Mouse (Mus musculus) T-helper 2 cell (primary cell): ENCODE data around the gene Thbs3.

ENCODE experiments used
- in situ Hi-C: fragments of 300-600 bp; cut with MboI, MseI; formaldehyde crosslinking; loops from one replicate; pipeline ENCODE4 v1.15.1; 2025; ENCODE audit warnings: high pct_unique_total_duplicates

The Thbs3 gene

DNA sequence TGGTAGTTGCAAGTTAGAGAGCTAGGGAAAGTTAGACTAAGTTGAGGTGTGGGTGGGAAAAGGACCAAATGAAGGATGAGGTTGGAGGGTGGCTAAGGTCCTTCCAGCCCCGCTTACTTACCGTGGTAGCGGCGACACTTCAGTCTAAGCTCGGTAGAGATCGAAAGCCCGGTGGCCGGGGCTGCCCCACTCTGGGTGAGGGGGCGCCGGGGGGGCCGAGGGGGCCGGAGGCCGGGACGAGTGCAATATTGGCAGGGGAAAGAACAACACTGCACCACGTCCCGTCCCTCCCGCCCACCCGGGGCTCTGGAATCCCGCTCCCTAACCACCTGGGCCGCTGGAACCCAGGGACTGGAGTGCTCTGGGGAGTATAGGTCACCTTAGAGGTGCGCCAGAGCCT is 11.9 kb downstream of the Thbs3 start, which contains the start of gene Mtx1:
TSS of gene Mtx1 (minus strand) at position 189 of the 400 bp plus-strand sequence.
- in situ Hi-C loops, result no loop called here

DNA sequence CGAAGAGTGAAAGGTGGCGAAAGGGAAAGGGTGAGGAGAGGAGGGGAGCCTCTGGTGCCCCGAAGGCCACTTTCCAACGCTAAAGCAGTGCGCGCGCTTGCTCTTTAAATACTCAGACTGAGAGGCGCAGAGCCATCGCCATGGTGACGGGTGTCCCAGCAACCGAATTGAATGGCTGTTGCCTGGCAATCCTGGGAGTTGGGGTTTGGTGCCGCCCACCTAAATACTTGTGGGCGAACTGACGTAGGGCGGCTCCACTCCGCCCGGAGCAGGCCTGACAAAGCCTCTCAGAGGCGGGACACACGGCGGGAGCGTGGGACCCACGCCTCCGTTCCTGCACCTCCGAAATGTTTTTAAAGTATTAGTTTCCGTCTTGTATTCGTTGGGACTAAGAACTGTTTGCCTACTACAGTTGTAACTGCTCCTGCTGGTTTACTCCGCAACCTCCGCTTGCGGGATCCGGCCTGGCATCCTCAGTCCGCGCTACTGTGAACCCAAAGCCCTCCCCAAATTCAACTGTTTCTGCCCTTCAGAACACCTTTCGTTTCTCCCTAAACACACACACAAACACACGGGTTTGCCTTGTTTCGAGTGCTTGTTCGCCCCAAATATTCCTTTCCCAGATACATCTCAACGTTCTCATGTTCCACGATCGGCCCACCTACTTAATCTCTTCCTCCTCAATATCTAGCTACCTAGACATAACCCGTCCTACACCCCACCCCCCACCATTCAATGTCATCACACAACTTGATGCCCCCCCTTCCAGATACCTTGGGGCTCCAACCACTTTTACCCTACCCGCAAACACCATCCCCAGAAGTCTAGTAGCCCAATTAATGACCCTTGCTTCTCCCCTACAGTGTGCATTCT is 12.6 kb downstream of the Thbs3 start:
- in situ Hi-C loops, result no loop called here

DNA sequence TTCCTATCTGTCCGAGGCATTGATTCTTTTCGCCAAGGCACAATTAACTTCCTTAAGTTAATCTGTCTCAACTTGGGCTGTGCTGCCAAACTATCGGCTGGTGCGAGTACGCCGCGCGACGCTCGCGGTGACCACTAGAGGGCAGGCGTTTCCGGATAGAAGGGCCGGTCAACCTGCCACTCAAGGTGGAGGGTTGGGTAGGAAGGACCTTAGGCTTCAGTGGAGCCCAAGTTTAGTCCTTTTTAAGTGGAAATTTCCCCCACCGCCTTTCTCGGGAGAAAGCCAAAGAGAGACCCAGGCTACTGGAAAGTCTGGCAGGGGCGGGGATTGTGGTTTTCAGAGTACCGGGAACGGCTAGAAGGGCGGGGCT is 13.2 kb downstream of the Thbs3 start:
- in situ Hi-C loops, result no loop called here

DNA sequence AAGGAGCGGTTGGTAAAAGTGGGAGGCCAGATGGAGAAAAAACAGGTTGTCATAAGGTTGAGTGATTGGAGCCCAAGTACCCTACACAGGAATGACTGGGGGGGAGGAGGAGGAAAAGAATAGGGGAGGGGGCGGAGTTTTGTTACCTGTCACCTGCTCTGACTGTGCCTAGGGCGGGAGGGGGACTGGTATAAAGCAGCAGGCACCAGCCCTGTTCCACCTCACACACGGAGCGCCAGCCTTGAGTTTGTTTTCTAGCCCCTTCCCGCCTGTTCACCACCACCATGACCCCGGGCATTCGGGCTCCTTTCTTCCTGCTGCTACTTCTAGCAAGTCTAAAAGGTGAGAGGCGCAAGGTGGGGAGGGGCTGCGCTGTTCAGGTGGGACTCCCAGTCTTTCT is 13.9 kb downstream of the Thbs3 start, which contains the start of gene Muc1:
TSS of gene Muc1 (plus strand) at position 222 of the 400 bp plus-strand sequence.
- in situ Hi-C loops, result no loop called here

- in situ Hi-C loops, result no loop called here
Observed at GRCm38 (mm10) chr3:89229276-89229675, 14.3 kb downstream of the Thbs3 start.

GRCm38 (mm10) chr3:89230561-89230960 is 15.6 kb downstream of the Thbs3 start:
- in situ Hi-C loops, result no loop called here

DNA sequence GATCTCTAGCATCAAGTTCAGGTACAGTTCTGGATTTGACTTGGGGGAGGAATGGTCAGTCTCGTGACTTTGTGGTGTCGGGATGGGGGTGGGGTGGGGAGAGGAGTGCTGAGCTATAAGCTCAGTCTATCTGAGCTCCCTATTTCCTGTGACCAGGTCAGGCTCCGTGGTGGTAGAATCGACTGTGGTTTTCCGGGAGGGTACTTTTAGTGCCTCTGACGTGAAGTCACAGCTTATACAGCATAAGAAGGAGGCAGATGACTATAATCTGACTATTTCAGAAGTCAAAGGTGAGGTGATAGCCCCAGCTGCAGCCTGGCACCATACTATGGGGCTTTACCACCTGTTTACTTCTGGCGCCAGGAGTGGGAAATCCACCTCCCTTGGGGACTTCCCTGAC is 16.4 kb downstream of the Thbs3 start:
- in situ Hi-C loops, result no loop called here

GRCm38 (mm10) chr3:89231772-89232275 is 16.8 kb downstream of the Thbs3 start:
- in situ Hi-C loops, result no loop called here

DNA sequence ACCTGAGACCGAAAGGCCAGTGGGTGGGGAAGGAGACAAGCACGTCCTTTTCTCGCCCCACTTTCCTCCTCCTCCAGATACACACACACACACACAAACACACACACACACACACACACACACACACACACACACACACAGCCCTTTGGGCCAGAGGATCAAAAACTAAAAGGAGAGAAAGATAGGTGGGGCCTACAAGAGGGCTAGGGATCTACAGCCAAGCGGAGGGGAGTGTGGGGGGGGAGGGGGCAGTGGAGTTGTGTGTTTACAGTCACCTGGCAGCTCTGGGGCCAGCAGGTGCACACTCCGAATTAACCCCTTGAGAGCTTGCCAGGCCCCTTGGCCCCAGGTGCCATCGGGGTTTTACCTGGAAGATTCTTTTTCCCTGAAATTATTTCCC is 17.6 kb downstream of the Thbs3 start:
- in situ Hi-C loops, result no loop called here

- in situ Hi-C loops, result no loop called here
Observed at GRCm38 (mm10) chr3:89233562-89234110, 18.7 kb downstream of the Thbs3 start.

DNA sequence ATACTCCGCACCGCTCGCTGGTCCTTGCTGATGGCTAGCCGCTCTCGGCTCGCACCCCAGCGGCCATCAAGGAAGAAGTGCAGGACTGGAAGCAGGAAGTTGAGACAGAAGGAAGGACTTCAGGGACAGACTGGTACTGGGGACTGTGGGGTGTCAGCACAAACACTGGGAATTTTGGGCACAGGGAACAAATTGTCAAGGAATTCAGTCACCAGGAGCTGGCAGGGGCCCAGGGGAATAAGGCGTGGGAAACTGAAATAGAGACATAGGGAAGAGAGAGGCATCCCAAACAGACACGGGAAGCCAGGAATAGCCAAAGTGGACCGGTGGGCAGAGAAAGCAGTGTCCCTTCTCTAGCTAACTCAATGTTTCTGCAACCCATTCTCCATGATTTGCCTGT is 21.5 kb downstream of the Thbs3 start:
- in situ Hi-C loops, result no loop called here

- in situ Hi-C loops, result no loop called here
Observed at GRCm38 (mm10) chr3:89237682-89238081, 22.7 kb downstream of the Thbs3 start.

DNA sequence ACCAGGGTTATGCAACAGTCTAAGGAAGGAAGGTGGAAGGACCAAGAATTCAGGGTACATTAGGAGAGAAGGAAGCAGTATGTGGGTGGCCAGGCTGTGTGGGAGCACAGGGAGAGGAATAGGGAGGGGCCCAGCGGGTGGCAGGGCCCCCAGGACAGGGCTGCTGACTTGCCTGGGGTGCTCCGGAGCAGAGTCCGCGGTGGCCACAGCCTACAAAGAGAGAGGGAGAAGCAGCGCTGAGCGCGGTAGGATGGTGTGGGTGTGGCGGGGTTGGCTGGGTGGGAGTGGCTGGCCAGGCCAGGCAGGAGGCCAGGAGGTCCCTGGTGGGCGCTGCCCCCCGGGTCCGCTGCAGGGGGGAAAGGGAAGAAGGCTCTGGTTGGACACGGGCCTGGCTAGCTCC is 23.5 kb downstream of the Thbs3 start:
- in situ Hi-C loops, result no loop called here

- in situ Hi-C loops, result loop anchor here (10.0 kb wide), 1 partner anchor 1318 kb away; no protein-coding TSS in a partner anchor
Observed at GRCm38 (mm10) chr3:89242331-89242895, 27.4 kb downstream of the Thbs3 start.

GRCm38 (mm10) chr3:89243609-89244008 is 28.6 kb downstream of the Thbs3 start:
- in situ Hi-C loops, result loop anchor here (10.0 kb wide), 1 partner anchor 1319 kb away; no protein-coding TSS in a partner anchor

DNA sequence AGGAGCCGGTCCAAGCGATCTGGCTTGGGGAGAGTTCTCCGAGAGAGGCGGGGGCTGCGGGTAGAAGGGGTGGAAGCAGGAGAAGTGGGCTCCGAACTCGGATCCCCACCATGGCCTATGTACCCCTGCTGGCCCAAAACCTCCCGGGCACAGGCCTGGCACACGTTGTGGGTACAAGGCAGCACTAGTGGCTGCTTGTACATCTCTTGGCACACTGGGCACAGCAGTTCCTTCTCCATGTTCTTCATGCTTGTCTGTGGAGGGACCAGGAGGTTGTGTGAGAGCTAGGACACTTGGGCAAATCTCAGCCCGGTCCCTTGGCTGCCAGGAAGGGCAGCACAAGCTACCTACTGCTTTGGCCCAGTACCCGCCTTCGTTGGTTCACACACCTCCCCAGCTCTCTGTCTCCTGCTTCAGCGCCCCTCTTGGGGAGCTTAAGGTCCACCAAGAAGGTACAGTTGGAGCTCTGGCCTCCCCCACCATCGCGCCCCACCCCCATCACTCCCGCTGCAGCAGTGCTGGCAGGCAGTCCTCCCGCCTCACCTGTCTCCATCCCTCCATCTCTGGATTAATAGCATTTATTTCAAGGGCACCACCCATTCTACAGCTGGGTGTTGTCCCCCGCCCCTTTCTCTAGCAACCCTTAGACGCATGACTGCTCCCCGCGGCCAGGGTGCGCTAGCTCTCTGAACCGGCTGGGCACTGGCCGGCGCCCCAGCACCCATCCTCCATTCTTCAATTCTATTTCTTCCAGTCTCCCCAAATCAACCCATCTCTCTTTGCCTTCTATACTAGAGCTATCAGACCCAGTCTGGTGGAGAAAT is 29.4 kb downstream of the Thbs3 start:
- in situ Hi-C loops, result loop anchor here (10.0 kb wide), 1 partner anchor 1320 kb away; no protein-coding TSS in a partner anchor

DNA sequence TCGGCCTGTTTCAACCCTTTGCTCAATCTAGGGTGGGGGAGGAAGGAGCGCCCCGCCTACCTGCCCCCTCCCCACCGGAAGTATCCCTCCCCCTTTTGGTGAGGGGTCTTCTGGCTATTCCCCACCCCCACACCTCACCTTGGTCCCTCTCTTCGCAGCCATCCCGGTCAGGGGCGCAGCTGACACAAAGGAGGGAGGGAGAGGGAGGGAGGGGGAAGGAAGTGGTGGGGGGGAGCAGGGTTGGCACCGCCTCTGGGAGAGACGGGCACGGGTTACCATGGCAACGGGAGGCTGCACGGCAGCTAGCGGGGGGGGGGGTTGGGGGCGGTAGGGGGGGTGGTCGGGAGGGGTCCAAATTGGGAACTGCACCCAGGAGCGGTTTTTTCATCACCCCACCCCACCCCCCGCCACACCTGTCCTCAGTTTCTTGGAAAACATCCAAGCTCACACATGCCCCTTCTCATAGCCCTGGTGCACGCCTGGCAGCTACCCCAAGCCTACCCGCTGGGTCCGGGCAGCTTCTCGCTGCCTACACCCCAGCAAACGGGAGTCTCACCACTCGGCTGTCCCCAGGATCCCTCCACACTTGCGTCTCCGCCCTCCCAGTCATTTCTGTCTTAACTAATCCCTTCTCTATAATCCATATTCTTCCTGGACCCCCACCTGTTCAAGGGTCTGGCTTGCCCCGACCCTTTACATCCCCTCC is 30.2 kb downstream of the Thbs3 start:
- in situ Hi-C loops, result loop anchor here (5.0 to 10.0 kb wide), 2 partner anchors 37 to 1320 kb away; partner anchors contain the start of gene Efna1

DNA sequence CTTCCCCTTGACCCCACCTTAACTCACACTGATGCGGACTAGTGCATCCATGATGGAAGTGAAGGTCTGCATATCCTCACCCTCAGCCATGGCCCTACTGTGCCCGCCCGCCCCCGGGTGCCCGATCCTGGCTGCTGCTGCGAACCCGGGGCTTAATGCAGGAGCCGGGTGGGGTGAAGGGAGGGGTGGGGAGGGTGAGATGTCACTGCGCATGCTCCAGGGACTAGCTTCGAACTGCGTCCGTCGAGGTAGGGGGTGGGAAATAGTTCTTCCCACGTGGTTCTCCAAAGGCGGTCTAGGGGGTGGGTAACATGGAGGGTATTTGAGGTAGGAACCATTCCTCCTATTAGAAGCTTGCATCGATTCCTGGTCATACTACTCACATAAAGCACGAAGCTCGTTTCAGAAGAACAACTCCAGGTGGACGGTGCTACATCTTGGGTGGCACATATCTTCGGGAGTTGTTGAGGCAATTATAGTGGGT is 30.8 kb downstream of the Thbs3 start, which contains the start of gene Krtcap2:
TSS of gene Krtcap2 (plus strand) at position 279 of the 484 bp plus-strand sequence.
- in situ Hi-C loops, result loop anchor here (5.0 to 10.0 kb wide), 2 partner anchors 37 to 1321 kb away; partner anchors contain the start of gene Efna1

DNA sequence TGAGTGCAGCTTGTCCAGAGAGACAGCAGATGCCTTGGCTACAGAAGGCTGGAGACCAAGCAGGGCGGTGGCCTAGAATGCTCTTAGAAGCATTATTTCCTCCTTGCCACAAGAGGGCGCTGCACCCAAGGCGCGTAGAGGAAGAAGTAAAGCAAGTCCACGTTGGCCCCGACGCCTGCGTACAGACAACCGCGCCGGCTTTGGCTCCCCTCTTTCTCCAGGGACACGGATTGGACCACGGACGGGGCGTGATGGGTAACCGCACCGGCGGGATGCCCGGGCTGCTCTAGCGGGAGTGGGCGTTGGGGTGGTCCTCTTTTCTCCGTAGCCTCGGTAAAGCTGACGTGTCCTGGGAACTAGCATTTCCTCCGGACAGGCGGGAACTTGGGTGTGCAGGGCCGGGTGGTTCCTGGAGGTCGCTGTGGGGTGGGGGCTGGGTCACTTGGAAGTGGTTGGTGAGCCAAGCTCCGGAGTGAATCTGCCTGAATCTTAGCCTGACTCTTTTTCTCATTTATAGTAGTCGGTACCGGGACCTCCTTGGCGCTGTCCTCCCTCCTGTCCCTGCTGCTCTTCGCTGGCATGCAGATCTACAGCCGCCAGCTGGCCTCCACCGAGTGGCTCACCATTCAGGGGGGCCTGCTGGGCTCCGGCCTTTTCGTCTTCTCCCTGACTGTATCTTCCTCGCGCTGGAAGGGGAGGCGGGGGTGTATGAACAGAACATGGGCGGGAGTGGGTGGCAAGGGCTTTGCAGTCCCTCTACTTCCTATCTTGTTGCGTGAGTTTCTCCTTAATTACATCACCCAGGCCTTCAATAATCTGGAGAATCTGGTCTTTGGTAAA is 31.5 kb downstream of the Thbs3 start, which contains the start of gene Trim46:
TSS of gene Trim46 (minus strand) at position 49 of the 840 bp plus-strand sequence.
- in situ Hi-C loops, result loop anchor here (5.0 to 10.0 kb wide), 2 partner anchors 36 to 1322 kb away; partner anchors contain the start of gene Efna1
